Mouse (Mus musculus) lung, embryonic 14.5 days (tissue): ENCODE results near the gene Cryaa. TPM values are rescaled to one million over a fixed set of nuclear protein-coding genes. Genes with fewer than 3 reads are reported as not detected.

Experiments
- ATAC-seq: fragments of 200-750 bp; cut with Nextera tagmentation; 2 replicates; pipeline ENCODE4 v1.8.0; 2017; ENCODE audit warnings: mild to moderate bottlenecking, moderate TSS enrichment, moderate library complexity; ENCODE audit not compliant: insufficient read depth
- DNase-seq: peaks from one replicate; pipeline ENCODE4 v3.0.0-alpha.2; 2015
- H3K27ac ChIP-seq: fragments of 300-500 bp; sonication (generic); 2 replicates; pipeline ENCODE4 v1.5.1; 2014; ENCODE audit warnings: low read depth, mild to moderate bottlenecking, moderate library complexity
- H3K27me3 ChIP-seq: fragments of 300-500 bp; sonication (generic); 2 replicates; pipeline ENCODE4 v1.6.1; 2014; ENCODE audit warnings: low read length, control low read depth; ENCODE audit not compliant: insufficient read depth
- H3K36me3 ChIP-seq: fragments of 300-500 bp; sonication (generic); 2 replicates; pipeline ENCODE4 v1.6.1; 2014; ENCODE audit warnings: control low read depth; ENCODE audit not compliant: insufficient read depth
- H3K4me1 ChIP-seq: fragments of 300-500 bp; sonication (generic); 2 replicates; pipeline ENCODE4 v1.6.1; 2014; ENCODE audit warnings: antibody characterized with exemption, control low read depth; ENCODE audit not compliant: insufficient read depth
- H3K4me2 ChIP-seq: fragments of 300-500 bp; sonication (generic); 2 replicates; pipeline ENCODE4 v1.6.1; 2014; ENCODE audit warnings: mild to moderate bottlenecking
- H3K4me3 ChIP-seq: fragments of 300-500 bp; sonication (generic); 2 replicates; pipeline ENCODE4 v1.5.1; 2014; ENCODE audit warnings: low read depth, low read length
- H3K9ac ChIP-seq: fragments of 300-500 bp; sonication (generic); 2 replicates; pipeline ENCODE4 v1.6.1; 2014
- H3K9me3 ChIP-seq: fragments of 300-500 bp; sonication (generic); 2 replicates; pipeline ENCODE4 v1.6.1; 2016; ENCODE audit warnings: low read depth, low read length, control low read depth
- CTCF ChIP-seq: IDR thresholded peaks from 2 replicates; pipeline ENCODE4 v1.5.1; 2016; ENCODE audit warnings: antibody characterized with exemption, low read depth
- WGBS: fragments of 180-500 bp; shearing (Covaris S2); extraction: QIAGEN DNeasy Blood & Tissue Kit; methylation state at CpG from one replicate; pipeline ENCODE4 v1.1.7; 2014; 5-methylcytosine and 5-hydroxymethylcytosine counted together
- polyA plus RNA-seq: library from polyadenylated mRNA; unstranded; fragments of >200 nt; fragmentation: Nextera tagmentation; extraction: Ambion mirVana; gene quantifications from 2 replicates; pipeline ENCODE4 v1.2.1, GENCODE M21; 2014

The Cryaa gene
- polyA plus RNA-seq, 1 experiment from 2014 or later, result not detected

GRCm38 (mm10) chr17:31636942-31637811, 40.4 kb upstream of the Cryaa start, which contains the start of gene Cbs:
Gene Cbs (minus strand): TSS chr17:31637238.
- Histone ChIP-seq H3K27ac (no peak within 1 kb of the TSS), H3K4me2 (peak within 1 kb of the TSS; percentile 99), H3K27me3 (peaks cover 22% of the 10 kb centered on the region), H3K4me1 (no peaks in the 10 kb centered on the region), H3K4me3 (peak within 1 kb of the TSS; percentile 50), H3K36me3 (no peaks in the 10 kb centered on the region), H3K9me3 (no peaks in the 10 kb centered on the region), H3K9ac (peak within 1 kb of the TSS; percentile 49)
- 2% methylated on average over 60 of the region's 61 CpGs for WGBS
- DNase-seq (peak; percentile 92), ATAC-seq (peak; percentile 96)
- no peak for TF ChIP-seq CTCF

GRCm38 (mm10) chr17:31637866-31638570, 39.6 kb upstream of the Cryaa start:
- no peak overlapping the region for H3K27ac ChIP-seq
- H3K4me3 ChIP-seq, result 0 out of 2 replicates have a peak overlapping the region, but pooled peaks have one; percentile 50
- no peak overlapping the region for H3K9ac ChIP-seq
- no peak for TF ChIP-seq CTCF
- H3K27me3 ChIP-seq, result peaks cover 22% of the 10 kb centered on the region
- H3K4me1 ChIP-seq, result no peaks in the 10 kb centered on the region
- no peaks in the 10 kb centered on the region for H3K36me3 ChIP-seq
- peak; percentile 65 for DNase-seq
- 49% methylated on average over 9 of the region's 9 CpGs for WGBS
- H3K4me2 ChIP-seq, result peak overlapping the region; percentile 99
- H3K9me3 ChIP-seq, result no peaks in the 10 kb centered on the region
- ATAC-seq, result no peak

GRCm38 (mm10) chr17:31639651-31640050, 38.0 kb upstream of the Cryaa start:
- Histone ChIP-seq H3K36me3 (no peaks in the 10 kb centered on the region), H3K4me2 (no peak overlapping the region), H3K9ac (no peak overlapping the region), H3K9me3 (no peaks in the 10 kb centered on the region), H3K27ac (no peak overlapping the region), H3K27me3 (peaks cover 22% of the 10 kb centered on the region), H3K4me1 (no peaks in the 10 kb centered on the region), H3K4me3 (no peak overlapping the region)
- TF ChIP-seq CTCF, result no peak
- ATAC-seq (no peak), DNase-seq (no peak)
- WGBS, result 62% methylated on average over 4 of the region's 4 CpGs

GRCm38 (mm10) chr17:31642331-31642730, 35.3 kb upstream of the Cryaa start:
- no peaks in the 10 kb centered on the region for H3K27me3 ChIP-seq
- H3K9me3 ChIP-seq, result no peaks in the 10 kb centered on the region
- H3K4me3 ChIP-seq, result no peak overlapping the region
- H3K9ac ChIP-seq, result no peak overlapping the region
- DNase-seq (no peak), ATAC-seq (no peak)
- peaks cover 12% of the 10 kb centered on the region for H3K36me3 ChIP-seq
- no peak for TF ChIP-seq CTCF
- 56% methylated on average over 8 of the region's 8 CpGs for WGBS
- no peak overlapping the region for H3K4me2 ChIP-seq
- no peak overlapping the region for H3K27ac ChIP-seq
- H3K4me1 ChIP-seq, result no peaks in the 10 kb centered on the region

- no peaks in the 10 kb centered on the region for H3K4me1 ChIP-seq
- ATAC-seq (no peak), DNase-seq (no peak)
- H3K36me3 ChIP-seq, result peaks cover 18% of the 10 kb centered on the region
- H3K4me2 ChIP-seq, result no peak overlapping the region
- H3K9ac ChIP-seq, result no peak overlapping the region
- no peak overlapping the region for H3K4me3 ChIP-seq
- no peaks in the 10 kb centered on the region for H3K9me3 ChIP-seq
- H3K27ac ChIP-seq, result no peak overlapping the region
- 70% methylated on average over 4 of the region's 4 CpGs for WGBS
- H3K27me3 ChIP-seq, result no peaks in the 10 kb centered on the region
- no peak for TF ChIP-seq CTCF
Observed at GRCm38 (mm10) chr17:31642913-31643312, 34.7 kb upstream of the Cryaa start.

GRCm38 (mm10) chr17:31646199-31647002, 31.2 kb upstream of the Cryaa start:
- Histone ChIP-seq H3K9ac (no peak overlapping the region), H3K36me3 (peaks cover 52% of the 10 kb centered on the region), H3K4me1 (no peaks in the 10 kb centered on the region), H3K9me3 (no peaks in the 10 kb centered on the region), H3K4me2 (no peak overlapping the region), H3K27me3 (no peaks in the 10 kb centered on the region), H3K4me3 (no peak overlapping the region), H3K27ac (no peak overlapping the region)
- WGBS, result 92% methylated on average over 5 of the region's 5 CpGs
- DNase-seq (no peak), ATAC-seq (peak; percentile 35; the same call in 1 of the 2 replicates)
- TF ChIP-seq CTCF, result no peak
